Mouse (Mus musculus) cortical plate, adult 2 months (tissue): ENCODE data around the gene Atxn7l1. TPM values are rescaled to one million over a fixed set of nuclear protein-coding genes. Genes with fewer than 3 reads are reported as not detected.

Experiments used
- H3K27ac ChIP-seq: fragments of 200-500 bp; 2 replicates; pipeline ENCODE4 v1.5.1; 2012; ENCODE audit warnings: low read length, control low read depth, inconsistent platforms; ENCODE audit not compliant: insufficient read depth
- H3K4me1 ChIP-seq: fragments of 200-500 bp; 2 replicates; pipeline ENCODE4 v1.6.1; 2011; ENCODE audit warnings: low read length; ENCODE audit not compliant: control insufficient read depth, insufficient read depth
- H3K4me3 ChIP-seq: fragments of 200-500 bp; 2 replicates; pipeline ENCODE4 v1.5.1; 2011; ENCODE audit warnings: mild to moderate bottlenecking, low read length, control low read depth; ENCODE audit not compliant: insufficient read depth
- CTCF ChIP-seq: fragments of 200-500 bp; IDR thresholded peaks from 2 replicates; pipeline ENCODE4 v1.5.1; 2011; ENCODE audit warnings: mild to moderate bottlenecking, control low read depth, low read length; ENCODE audit not compliant: insufficient read depth; ENCODE audit errors: extremely low read depth
- POLR2A ChIP-seq: fragments of 200-500 bp; IDR thresholded peaks from 2 replicates; pipeline ENCODE4 v1.6.1; 2011; ENCODE audit warnings: mild to moderate bottlenecking, low read length, control low read depth; ENCODE audit not compliant: insufficient read depth; ENCODE audit errors: extremely low read depth
- polyA plus RNA-seq: library from polyadenylated mRNA; depleted of rRNA; stranded (reverse); fragments of >200 nt; gene quantifications from 2 replicates; pipeline ENCODE4 v1.2.3, GENCODE M21; 2012

Atxn7l1 gene
- polyA plus RNA-seq, 1 experiment = 41.0 TPM

- no peak overlapping the region for H3K4me3 ChIP-seq
- no peak overlapping the region for H3K27ac ChIP-seq
- TF ChIP-seq POLR2A (no peak), CTCF (no peak)
- H3K4me1 ChIP-seq = 0 out of 2 replicates have a peak, but pooled peaks cover 2% of the 10 kb centered on the region
These were observed 217.6 kb downstream of the Atxn7l1 start for GRCm38 (mm10) chr12:33365133-33365532.

- no peak overlapping the region for H3K4me3 ChIP-seq
- no peak for TF ChIP-seq POLR2A
- TF ChIP-seq CTCF = no peak
- no peaks in the 10 kb centered on the region for H3K4me1 ChIP-seq
- no peak overlapping the region for H3K27ac ChIP-seq
These were observed 222.1 kb downstream of the Atxn7l1 start for GRCm38 (mm10) chr12:33369555-33369954.

- H3K4me1 ChIP-seq = no peaks in the 10 kb centered on the region
- no peak overlapping the region for H3K27ac ChIP-seq
- H3K4me3 ChIP-seq = no peak overlapping the region
- TF ChIP-seq POLR2A = no peak
- TF ChIP-seq CTCF = peak; percentile 67
These were observed 232.3 kb downstream of the Atxn7l1 start for GRCm38 (mm10) chr12:33379624-33380445.

GRCm38 (mm10) chr12:33388842-33389241, 241.3 kb downstream of the Atxn7l1 start:
- no peak overlapping the region for H3K4me3 ChIP-seq
- TF ChIP-seq POLR2A = no peak
- TF ChIP-seq CTCF = peak; percentile 90
- no peak overlapping the region for H3K27ac ChIP-seq
- H3K4me1 ChIP-seq = no peaks in the 10 kb centered on the region

- TF ChIP-seq CTCF (peak; percentile 12; the same call in 1 of the 2 replicates), POLR2A (no peak)
- H3K4me1 ChIP-seq = no peaks in the 10 kb centered on the region
- H3K27ac ChIP-seq = no peak overlapping the region
These were observed 243.5 kb downstream of the Atxn7l1 start for GRCm38 (mm10) chr12:33390844-33391560.

GRCm38 (mm10) chr12:33394804-33395623, 247.5 kb downstream of the Atxn7l1 start, which contains the start of gene Efcab10:
Gene Efcab10 (plus strand): TSS chr12:33394854.
- Histone ChIP-seq H3K27ac (0 out of 2 replicates have a peak within 1 kb of the TSS, but pooled peaks have one; percentile 1), H3K4me1 (no peaks in the 10 kb centered on the region), H3K4me3 (peak within 1 kb of the TSS; percentile 42)
- peak; percentile 40; the same call in 1 of the 2 replicates for TF ChIP-seq POLR2A
- TF ChIP-seq CTCF = no peak

More at GRCm38 (mm10) chr12:33390844-33391560, 243.5 kb downstream of the Atxn7l1 start:
- H3K4me3 ChIP-seq = no peak overlapping the region

GRCm38 (mm10) chr12:33403265-33403693, 255.8 kb downstream of the Atxn7l1 start:
- 0 out of 2 replicates have a peak, but pooled peaks cover 2% of the 10 kb centered on the region for H3K4me1 ChIP-seq
- no peak overlapping the region for H3K27ac ChIP-seq
- no peak overlapping the region for H3K4me3 ChIP-seq
- no peak for TF ChIP-seq CTCF
- no peak for TF ChIP-seq POLR2A

- Histone ChIP-seq H3K4me3 (no peak overlapping the region), H3K27ac (no peak overlapping the region), H3K4me1 (0 out of 2 replicates have a peak, but pooled peaks cover 2% of the 10 kb centered on the region)
- TF ChIP-seq POLR2A (no peak), CTCF (no peak)
These were observed 257.5 kb downstream of the Atxn7l1 start for GRCm38 (mm10) chr12:33404996-33405395.

GRCm38 (mm10) chr12:33405398-33406026, 258.0 kb downstream of the Atxn7l1 start:
- H3K4me3 ChIP-seq = no peak overlapping the region
- H3K27ac ChIP-seq = no peak overlapping the region
- TF ChIP-seq CTCF = no peak
- no peak for TF ChIP-seq POLR2A
- 0 out of 2 replicates have a peak, but pooled peaks cover 2% of the 10 kb centered on the region for H3K4me1 ChIP-seq
